29 mouse cellular contexts compared by ENCODE assay signal in the genomic region with DNA sequence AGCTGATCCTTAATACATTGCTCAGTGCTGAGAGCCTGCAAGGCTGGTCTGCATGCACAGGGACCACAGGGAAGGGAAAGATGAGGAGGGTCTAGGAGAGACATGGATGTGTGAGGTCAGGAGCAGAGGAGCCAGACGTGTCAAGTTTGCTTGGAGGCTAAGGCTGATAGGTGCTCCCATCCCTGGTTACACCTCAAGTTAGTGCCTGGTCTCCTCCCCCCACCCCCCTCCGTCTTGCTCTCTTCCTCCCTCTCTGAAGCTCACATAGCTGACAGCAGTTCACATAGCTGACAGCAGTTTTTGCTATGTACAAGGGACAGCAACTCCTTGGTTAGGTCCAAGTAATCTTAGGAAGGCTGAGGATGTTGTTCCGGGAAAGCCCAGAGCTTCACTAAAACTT. TPM values are rescaled to one million over a fixed set of nuclear protein-coding genes. Genes with fewer than 3 reads are reported as not detected.
A peak's percentile ranks its signal among the peaks of the same experiment; 100 is the strongest.
DNase-seq lines count a peak whose midpoint lies in the region; ATAC-seq lines count a peak whose summit lies in the region.
"Had no signal": no experiment of that assay in that cellular context is flagged by ENCODE, and none has a peak within 500 bp of the region (broad histone marks: within the 10 kb centered on the region; RNA-seq: fewer than 3 reads in every experiment).

No protein-coding gene starts in this region.

- H3K4me3 ChIP-seq in kidney, embryonic 15.5 days (replicated peaks): no peak overlapping the region
- no peak overlapping the region for H3K4me3 ChIP-seq in forebrain, embryonic 11.5 days (ENCODE audit: low read depth, low read length)
- H3K4me3 ChIP-seq: embryonic facial prominence, embryonic 12.5 days; erythroblast, embryonic 14.5 days; gastrocnemius, adult 2 months; heart, embryonic 15.5 days; layer of hippocampus, adult 2 months; limb, embryonic 12.5 days; midbrain, embryonic 10.5 days; neural tube, embryonic 12.5 days had no signal

- H3K9ac ChIP-seq in kidney, embryonic 15.5 days: no peak overlapping the region
- H3K9ac ChIP-seq in forebrain, embryonic 11.5 days (ENCODE audit: low read length): no peak overlapping the region
- H3K9ac ChIP-seq: embryonic facial prominence, embryonic 12.5 days; heart, embryonic 15.5 days; limb, embryonic 12.5 days; liver, postnatal 0 days; neural tube, embryonic 12.5 days had no signal

- DNase-seq in kidney, adult 9 months: no peak
- peak; percentile 61 for DNase-seq in naive thymus-derived CD4-positive, alpha-beta T cell, adult 2 months (ENCODE audit: low read depth)
- peak; percentile 64 for DNase-seq in thymus, postnatal 25 days
- no peak for DNase-seq in forebrain, embryonic 11.5 days (ENCODE audit: low spot score)
- no peak for DNase-seq in left cerebral cortex, adult 18-20 months (ENCODE audit: low spot score in 2 of 2)
- DNase-seq: adrenal gland, postnatal 25 days; cerebellum, postnatal 14 days; gastrocnemius, adult 2 months; kidney, postnatal 10 days; liver, postnatal 0 days; retina, postnatal 1 day; right cerebral cortex, postnatal 4 days had no signal

- WGBS in kidney, embryonic 15.5 days: 52% methylated on average over 3 of the region's 3 CpGs
- 73% methylated on average over 3 of the region's 3 CpGs for WGBS in forebrain, embryonic 11.5 days

- no peak overlapping the region for H3K4me2 ChIP-seq in kidney, embryonic 15.5 days
- no peak overlapping the region for H3K4me2 ChIP-seq in forebrain, embryonic 11.5 days (ENCODE audit: low read depth, low read length, severe bottlenecking)
- H3K4me2 ChIP-seq: embryonic facial prominence, embryonic 12.5 days; heart, embryonic 15.5 days; limb, embryonic 12.5 days; liver, embryonic 11.5 days; neural tube, embryonic 12.5 days had no signal

- H3K36me3 ChIP-seq in kidney, embryonic 15.5 days: no peaks in the 10 kb centered on the region
- H3K36me3 ChIP-seq in forebrain, embryonic 11.5 days (ENCODE audit: control insufficient read depth, insufficient read depth, low read length): no peaks in the 10 kb centered on the region
- H3K36me3 ChIP-seq: embryonic facial prominence, embryonic 12.5 days; heart, embryonic 15.5 days; limb, embryonic 12.5 days; midbrain, embryonic 10.5 days; neural tube, embryonic 12.5 days had no signal

- H3K4me1 ChIP-seq in kidney, embryonic 15.5 days: no peaks in the 10 kb centered on the region
- no peaks in the 10 kb centered on the region for H3K4me1 ChIP-seq in forebrain, embryonic 11.5 days (replicated peaks; ENCODE audit: control insufficient read depth, insufficient read depth, low read length)
- H3K4me1 ChIP-seq: embryonic facial prominence, embryonic 12.5 days; heart, embryonic 15.5 days; limb, embryonic 12.5 days; midbrain, embryonic 10.5 days; neural tube, embryonic 12.5 days had no signal

- H3K27ac ChIP-seq in kidney, embryonic 15.5 days: no peak overlapping the region
- H3K27ac ChIP-seq in forebrain, embryonic 11.5 days (ENCODE audit: low read depth, low read length): no peak overlapping the region
- H3K27ac ChIP-seq: embryonic facial prominence, embryonic 12.5 days; gastrocnemius, adult 2 months; heart, embryonic 15.5 days; layer of hippocampus, adult 2 months; limb, embryonic 12.5 days; midbrain, embryonic 10.5 days; neural tube, embryonic 12.5 days; stomach, postnatal 0 days had no signal

- H3K27me3 ChIP-seq in kidney, embryonic 15.5 days: no peaks in the 10 kb centered on the region
- H3K27me3 ChIP-seq in forebrain, embryonic 11.5 days (ENCODE audit: control insufficient read depth, insufficient read depth, low read length): no peaks in the 10 kb centered on the region
- H3K27me3 ChIP-seq: embryonic facial prominence, embryonic 12.5 days; neural tube, embryonic 12.5 days had no signal

- 0 out of 2 replicates have a peak, but pooled peaks have one; percentile 12 for ATAC-seq in kidney, embryonic 15.5 days (replicated peaks; ENCODE audit: low FRiP score)
- ATAC-seq in CD4-positive, CD25-positive, alpha-beta regulatory T cell, adult 4 months: peak; percentile 15
- ATAC-seq in forebrain, embryonic 11.5 days (replicated peaks; ENCODE audit: low FRiP score): no peak
- ATAC-seq: forebrain, embryonic 14.5 days; hindbrain, embryonic 16.5 days; intestine, postnatal 0 days; liver, postnatal 0 days; lung, postnatal 0 days had no signal

- H3K9me3 ChIP-seq in kidney, embryonic 15.5 days (replicated peaks): no peaks in the 10 kb centered on the region
- no peaks in the 10 kb centered on the region for H3K9me3 ChIP-seq in forebrain, embryonic 11.5 days (ENCODE audit: control insufficient read depth, low read length)
- H3K9me3 ChIP-seq: embryonic facial prominence, embryonic 12.5 days; heart, embryonic 15.5 days; limb, embryonic 12.5 days; midbrain, embryonic 10.5 days; neural tube, embryonic 12.5 days had no signal

RNA-seq across cellular contexts. Expression of a gene that starts 11.5 kb away (rescaled TPM):
- 0.08 TPM in 2 replicates for polyA plus RNA-seq in kidney, embryonic 15.5 days (2015; fragmentation: Nextera tagmentation; extraction: Ambion mirVana)
- under 1 TPM; 0.35 to 0.76 TPM for polyA plus RNA-seq in CD4-positive, CD25-positive, alpha-beta regulatory T cell, adult 4 months (2017; shearing (Covaris generic))
- polyA plus RNA-seq in forebrain, embryonic 11.5 days (2014; fragmentation: Nextera tagmentation; extraction: Ambion mirVana): 0.05 and 0.20 TPM in 2 replicates
- 100 to 1,000 TPM; 133 to 160 TPM for total RNA-seq in left cerebral cortex, adult 18-20 months (2021)
- total RNA-seq: hematopoietic stem cell, adult 5-6 weeks had no signal
- polyA plus RNA-seq: C2C12 had no signal

RNA-seq across cellular contexts. Expression of a gene that starts 53.5 kb away (rescaled TPM):
- polyA plus RNA-seq in kidney, embryonic 15.5 days (2015; fragmentation: Nextera tagmentation; extraction: Ambion mirVana): 1.1 and 1.4 TPM in 2 replicates
- polyA plus RNA-seq in CD4-positive, CD25-positive, alpha-beta regulatory T cell, adult 4 months (2017; shearing (Covaris generic)): 10 to 100 TPM in 1 of 2 experiments, 1 to 10 TPM in 1; 9.8 to 15.2 TPM
- polyA plus RNA-seq in forebrain, embryonic 11.5 days (2014; fragmentation: Nextera tagmentation; extraction: Ambion mirVana): 9.2 and 9.5 TPM in 2 replicates
- 10 to 100 TPM; 32.9 to 38.9 TPM for total RNA-seq in left cerebral cortex, adult 18-20 months (2021)
- total RNA-seq: gastrocnemius, adult 2 months had no signal
- polyA plus RNA-seq: erythroblast, embryonic 14.5 days had no signal

Comparison
In these comparisons a context has a peak if more than half of its experiments do, and no peak if none do; other contexts are left out.
1. DNase-seq: peak in naive thymus-derived CD4-positive, alpha-beta T cell, adult 2 months (single experiment) and thymus, postnatal 25 days (single experiment); none in kidney, adult 9 months (single experiment), forebrain, embryonic 11.5 days (single experiment) and left cerebral cortex, adult 18-20 months (0 of 2).